Mouse (Mus musculus) cerebellum, postnatal 25 days (tissue): ENCODE measurements around the gene Ncbp1.
A peak's percentile ranks its signal among the peaks of the same experiment; 100 is the strongest.

Source experiments
- DNase-seq, 2 experiments: peaks; one replicate each; pipeline ENCODE4 v3.0.0; 2021; ENCODE audit warnings: mixed read lengths in 2 of 2

The Ncbp1 gene

DNA sequence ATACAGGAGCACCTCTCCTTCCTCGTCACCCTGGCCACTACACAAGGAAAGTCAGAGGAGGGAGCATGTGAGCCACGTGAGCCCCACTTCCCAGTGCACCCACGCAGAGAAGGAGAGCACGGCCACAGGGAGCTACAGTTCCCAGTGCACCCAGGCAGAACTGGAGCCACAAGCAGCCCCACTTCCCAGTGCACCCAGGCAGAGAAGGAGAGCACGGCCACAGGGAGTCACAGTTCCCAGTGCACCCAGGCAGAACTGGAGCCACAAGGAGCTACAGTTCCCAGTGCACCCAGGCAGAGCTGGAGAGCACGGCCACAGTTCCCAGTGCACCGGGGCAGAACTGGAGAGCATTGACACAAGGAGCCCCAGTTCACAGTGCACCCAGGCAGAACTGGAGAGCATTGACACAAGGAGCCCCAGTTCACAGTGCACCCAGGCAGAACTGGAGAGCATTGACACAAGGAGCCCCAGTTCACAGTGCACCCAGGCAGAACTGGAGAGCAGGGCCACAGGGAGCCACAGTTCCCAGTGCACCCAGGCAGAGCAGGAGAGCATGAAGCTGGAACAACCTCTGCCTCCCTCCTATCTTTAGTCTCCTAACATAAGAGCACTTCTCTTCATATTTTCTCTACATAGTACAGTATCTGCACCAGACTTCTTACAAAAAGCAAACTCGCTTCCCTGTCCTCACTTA is 9.0 kb upstream of the Ncbp1 start:
- no peak for DNase-seq

- peak; percentile 45 to 69 for DNase-seq
These were observed 8.2 kb upstream of the Ncbp1 start for GRCm38 (mm10) chr4:46130221-46130620.

DNA sequence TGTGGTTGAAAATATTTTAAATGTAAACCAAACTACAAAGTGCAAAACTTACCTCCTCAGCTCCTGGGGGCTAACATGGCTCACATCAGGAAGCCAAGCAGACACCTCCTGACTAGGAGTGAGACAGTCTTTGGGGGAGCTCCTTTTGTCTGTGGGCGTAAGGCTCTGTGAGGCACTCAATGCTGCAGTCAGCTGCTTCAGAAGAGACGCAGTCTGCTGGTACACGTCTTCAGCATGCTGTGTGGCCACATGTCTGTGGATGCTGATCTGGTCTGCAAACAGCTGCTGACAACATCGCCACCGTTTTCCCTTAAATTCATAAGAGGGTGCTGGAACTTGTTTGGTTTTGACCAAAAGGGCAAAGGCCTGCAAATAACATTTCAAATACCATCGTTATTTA is 6.6 kb upstream of the Ncbp1 start:
- DNase-seq = no peak

GRCm38 (mm10) chr4:46137629-46138286 is 655 bp upstream of the Ncbp1 start:
- no peak for DNase-seq

GRCm38 (mm10) chr4:46144323-46144722 is 5.9 kb downstream of the Ncbp1 start:
- DNase-seq = peak in 1 of 2 experiments; percentile 22

GRCm38 (mm10) chr4:46146881-46147280 is 8.5 kb downstream of the Ncbp1 start:
- DNase-seq = no peak

DNA sequence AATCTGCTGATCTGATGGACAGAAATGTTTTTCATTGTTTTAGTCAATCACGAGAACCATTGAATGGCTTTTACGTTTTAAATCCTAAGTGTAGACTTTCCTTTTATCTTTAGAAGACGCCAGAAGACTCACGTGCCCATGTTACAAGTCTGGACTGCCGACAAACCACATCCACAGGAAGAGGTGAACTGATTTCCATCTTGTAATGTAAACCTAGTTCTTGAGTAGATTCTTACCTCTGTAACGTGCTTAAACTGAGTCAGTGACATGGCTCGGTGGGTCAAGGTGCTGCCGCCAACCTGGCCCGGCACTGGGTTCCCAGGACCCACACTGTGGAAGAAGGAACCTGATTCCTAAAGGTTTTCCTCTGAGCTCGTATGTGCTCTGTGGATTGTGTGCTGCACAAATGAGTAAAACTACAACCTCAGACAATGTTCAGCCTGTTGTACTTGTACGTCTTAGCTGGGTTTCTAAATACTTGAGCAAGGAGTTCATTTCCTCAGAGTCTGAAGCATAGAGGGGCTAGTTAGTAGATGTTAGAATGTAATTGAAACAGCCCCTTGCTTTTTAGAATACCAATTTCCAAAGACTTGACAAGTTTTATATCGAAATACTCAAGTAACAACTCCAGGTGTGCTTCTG is 13.6 kb downstream of the Ncbp1 start:
- no peak for DNase-seq

- DNase-seq = no peak
These were observed 25.6 kb downstream of the Ncbp1 start for GRCm38 (mm10) chr4:46164027-46164426.

DNA sequence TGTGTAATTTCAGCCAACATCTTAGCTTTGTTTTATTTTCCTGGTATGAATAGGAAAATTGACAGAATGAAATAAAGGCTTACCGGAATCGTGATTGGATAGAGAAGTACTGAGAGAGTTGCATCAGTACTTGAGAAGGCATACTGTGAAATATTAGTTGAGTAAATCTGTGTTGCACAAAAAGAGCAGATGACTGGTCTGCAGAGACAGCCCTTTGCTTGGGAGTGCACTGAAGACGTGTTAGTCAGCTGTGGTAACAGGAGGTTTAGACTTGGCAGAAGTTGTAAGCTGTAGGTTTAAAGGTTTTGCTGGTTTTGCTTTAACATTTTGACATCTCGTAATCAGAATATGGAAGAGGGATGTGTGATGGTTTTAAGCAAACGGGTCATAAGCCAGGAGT is 27.4 kb downstream of the Ncbp1 start:
- no peak for DNase-seq

- no peak for DNase-seq
These were observed 33.3 kb downstream of the Ncbp1 start for GRCm38 (mm10) chr4:46171761-46172160.

- DNase-seq = no peak
These were observed 37.9 kb downstream of the Ncbp1 start for GRCm38 (mm10) chr4:46176313-46176712.

- no peak for DNase-seq
These were observed 38.6 kb downstream of the Ncbp1 start for GRCm38 (mm10) chr4:46177018-46177417.

DNA sequence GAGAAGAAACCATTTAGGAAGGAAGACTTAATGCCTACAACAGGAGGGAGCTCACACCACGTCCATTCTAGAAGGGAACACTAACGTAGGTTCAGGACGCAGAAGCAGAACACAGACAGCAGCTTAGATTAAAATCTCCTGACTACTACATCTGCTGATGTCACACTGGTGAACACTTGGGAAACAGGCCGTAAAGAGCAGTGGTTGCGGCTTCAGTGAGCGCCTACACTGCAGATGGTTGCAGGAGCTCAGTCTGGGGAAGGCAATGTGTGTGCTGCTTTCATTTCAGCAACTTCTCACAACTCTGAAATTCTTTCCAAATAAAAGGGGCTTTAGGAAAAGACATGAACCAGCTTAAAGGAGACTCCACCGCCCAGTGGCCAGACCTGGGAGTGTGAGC is 39.1 kb downstream of the Ncbp1 start:
- DNase-seq = no peak

- DNase-seq = no peak
These were observed 42.8 kb downstream of the Ncbp1 start for GRCm38 (mm10) chr4:46181168-46181567.

GRCm38 (mm10) chr4:46182181-46182580 is 43.8 kb downstream of the Ncbp1 start:
- no peak for DNase-seq

- no peak for DNase-seq
These were observed 47.0 kb downstream of the Ncbp1 start for GRCm38 (mm10) chr4:46185423-46185822.

- DNase-seq = no peak
These were observed 47.5 kb downstream of the Ncbp1 start for GRCm38 (mm10) chr4:46185890-46186289.

GRCm38 (mm10) chr4:46186466-46186865 is 48.1 kb downstream of the Ncbp1 start:
- DNase-seq = no peak

DNA sequence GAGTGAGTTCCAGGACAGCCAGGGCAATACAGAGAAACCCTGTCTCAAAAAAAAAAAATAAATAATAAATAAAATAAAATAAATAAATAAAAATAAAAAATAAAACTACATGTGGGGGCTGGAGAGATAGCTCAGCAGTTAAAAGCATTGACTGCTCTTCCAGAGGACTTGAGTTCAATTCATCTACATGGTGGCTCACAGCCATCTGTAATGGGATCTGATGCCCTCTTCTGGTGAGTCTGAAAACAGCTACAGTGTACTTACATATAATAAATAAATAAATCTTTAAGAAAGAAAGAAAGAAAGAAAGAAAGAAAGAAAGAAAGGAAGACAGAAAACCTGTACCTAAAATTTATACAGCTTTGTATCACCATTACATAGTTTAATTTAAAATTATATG is 53.6 kb downstream of the Ncbp1 start:
- peak in 1 of 2 experiments; percentile 49 for DNase-seq

GRCm38 (mm10) chr4:46195781-46196487 is 57.5 kb downstream of the Ncbp1 start, which contains the start of gene Xpa:
Xpa (minus strand) TSS chr4:46196311.
- peak; percentile 94 to 98 for DNase-seq

DNA sequence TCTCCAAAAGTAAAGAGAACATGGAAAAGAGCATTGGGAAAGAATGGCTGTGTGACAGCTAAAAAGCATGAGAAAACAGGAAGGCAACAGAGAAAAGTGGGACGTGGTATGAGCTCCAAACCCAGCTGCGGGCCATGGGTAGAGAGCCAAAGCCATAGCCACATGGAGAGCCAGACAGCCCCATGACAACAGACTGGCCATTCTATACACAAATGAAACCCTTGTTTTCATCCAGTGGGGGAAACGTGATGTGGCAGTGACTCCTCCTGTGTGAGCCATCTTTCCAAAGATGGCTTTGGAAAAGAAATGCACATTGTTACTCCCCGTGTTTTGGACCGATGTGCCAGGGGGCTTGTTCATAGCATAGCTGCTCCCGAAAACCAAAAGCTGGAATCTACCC is 58.1 kb downstream of the Ncbp1 start:
- DNase-seq = no peak

GRCm38 (mm10) chr4:46198064-46198463 is 59.7 kb downstream of the Ncbp1 start:
- no peak for DNase-seq

DNA sequence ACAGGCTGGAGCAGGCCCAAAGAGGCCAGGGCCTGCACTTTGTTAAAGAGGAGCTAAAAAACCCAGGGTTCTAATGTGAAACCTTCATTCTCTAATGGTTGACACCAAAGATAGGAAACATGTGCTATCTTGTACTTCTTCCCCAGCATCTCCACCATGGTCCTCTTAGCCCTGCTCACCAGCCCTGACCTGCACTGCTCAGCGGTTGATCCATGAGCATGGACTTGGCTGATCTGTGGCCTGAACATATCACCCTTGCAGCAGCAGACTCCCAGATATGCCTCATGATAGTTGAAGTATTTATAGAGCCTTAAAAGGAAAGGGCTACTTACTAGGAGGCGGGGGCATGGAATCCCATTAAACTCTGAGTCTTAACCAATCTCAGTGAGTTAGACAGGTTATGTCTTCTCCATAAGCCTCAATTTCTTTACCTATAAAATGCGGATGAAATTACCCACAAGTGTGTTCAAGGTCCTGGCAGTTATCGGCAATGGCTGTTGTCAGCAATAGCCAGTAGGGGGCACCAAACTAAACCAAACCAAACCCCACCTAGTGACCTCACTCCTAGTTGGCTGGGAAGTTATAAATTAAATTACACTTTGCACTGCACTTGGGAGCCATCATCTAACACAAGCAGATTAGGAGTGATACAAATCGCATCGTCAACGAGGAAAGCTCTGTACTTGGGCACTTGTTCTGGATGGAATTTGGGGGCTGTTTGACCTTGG is 63.6 kb downstream of the Ncbp1 start:
- peak in 1 of 2 experiments; percentile 84 for DNase-seq
